Mouse (Mus musculus) liver (tissue): ENCODE data around the gene Trim62.
A peak's percentile ranks its signal among the peaks of the same experiment; 100 is the strongest.

Experiments used
- DNase-seq: peaks from one replicate; pipeline ENCODE4 v3.0.0-alpha.2; 2020; ENCODE audit warnings: mixed read lengths

Gene Trim62

DNA sequence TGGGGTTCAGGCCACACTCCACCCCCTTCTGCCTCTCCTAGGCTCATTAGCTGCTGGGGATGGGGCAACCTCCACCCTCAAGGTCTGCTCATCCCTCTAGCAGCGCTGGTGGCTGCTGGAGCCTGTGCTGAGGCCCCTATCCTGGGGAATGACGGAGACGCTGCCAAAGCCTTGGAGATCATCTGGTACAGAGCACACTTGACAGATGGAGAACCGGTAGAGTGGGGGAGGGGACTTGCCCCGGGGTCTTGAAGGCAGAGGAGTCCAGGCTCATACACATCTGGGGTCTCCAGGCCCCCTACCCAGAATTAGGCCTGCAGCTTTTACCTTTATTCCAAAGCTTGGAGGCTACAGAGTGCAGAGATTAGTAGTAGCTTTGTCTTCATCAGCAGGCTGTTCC lies 3.2 kb downstream of the Trim62 start:
- no peak for DNase-seq

DNA sequence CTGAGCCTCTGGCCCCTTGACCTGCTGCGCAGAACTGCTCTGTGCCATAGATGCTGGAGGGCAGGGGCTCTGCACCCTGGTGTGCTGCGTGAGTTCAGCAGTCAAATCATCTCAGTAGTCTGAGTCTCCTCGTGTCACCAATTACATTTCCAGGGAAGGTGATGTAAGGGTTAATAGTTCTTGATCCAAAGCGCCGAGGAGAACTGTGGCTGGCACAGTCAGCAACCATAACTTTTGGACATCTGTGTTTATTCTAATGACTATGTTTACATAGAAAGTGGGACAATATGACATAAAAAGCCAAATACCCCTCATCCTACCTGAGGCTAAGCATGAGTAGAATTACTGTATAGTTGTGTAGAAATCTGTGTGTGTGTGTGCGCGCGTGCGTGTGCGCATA lies 3.6 kb downstream of the Trim62 start:
- no peak for DNase-seq

DNA sequence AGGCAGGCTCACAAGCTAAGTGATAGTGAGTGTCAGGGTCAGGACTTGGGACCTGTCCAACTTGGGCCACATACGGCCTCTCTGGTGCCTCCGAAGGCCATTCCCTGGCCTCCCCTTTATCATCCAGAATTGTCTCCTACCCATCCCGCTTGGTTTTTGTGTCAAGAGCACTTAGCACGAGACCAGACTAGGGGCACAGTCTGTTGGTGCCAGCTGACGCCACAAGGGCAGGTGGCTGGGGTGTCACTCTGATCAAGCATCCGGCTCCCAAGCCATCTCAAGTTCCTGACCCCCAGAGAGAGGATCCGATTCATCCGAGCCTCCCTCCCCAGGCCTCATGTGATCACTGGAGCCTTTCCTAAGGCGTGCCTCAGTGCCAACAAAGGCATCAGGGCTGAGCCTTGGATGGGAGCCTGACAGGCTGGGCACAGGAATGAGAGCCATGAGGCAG lies 4.3 kb downstream of the Trim62 start:
- DNase-seq, result no peak

DNA sequence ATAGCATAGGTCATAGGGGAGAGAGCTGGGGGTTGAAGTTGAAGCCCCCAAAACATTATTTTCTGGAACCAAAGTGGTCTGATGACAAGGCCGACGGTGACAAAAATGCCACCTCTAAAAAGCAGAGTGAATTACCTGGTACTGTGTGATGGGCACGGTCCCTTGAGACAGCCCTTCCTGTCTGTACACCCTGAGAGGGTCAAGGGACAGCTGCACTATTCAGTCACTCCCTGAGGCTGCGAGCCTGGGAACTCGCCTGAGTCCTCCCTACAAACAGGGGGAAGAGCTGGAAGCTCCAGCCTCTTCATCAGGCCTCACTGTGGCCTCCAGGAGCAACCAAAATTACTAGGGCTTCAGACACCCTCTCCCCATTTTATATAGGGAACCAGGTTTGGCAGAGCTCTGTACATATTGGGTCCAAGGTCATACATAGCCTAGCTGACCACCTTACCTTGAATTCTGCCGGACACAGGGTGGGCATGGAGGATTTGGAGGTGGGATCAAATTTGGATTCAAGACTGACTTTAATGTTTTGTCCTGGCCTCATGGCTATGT lies 5.1 kb downstream of the Trim62 start:
- no peak for DNase-seq

DNA sequence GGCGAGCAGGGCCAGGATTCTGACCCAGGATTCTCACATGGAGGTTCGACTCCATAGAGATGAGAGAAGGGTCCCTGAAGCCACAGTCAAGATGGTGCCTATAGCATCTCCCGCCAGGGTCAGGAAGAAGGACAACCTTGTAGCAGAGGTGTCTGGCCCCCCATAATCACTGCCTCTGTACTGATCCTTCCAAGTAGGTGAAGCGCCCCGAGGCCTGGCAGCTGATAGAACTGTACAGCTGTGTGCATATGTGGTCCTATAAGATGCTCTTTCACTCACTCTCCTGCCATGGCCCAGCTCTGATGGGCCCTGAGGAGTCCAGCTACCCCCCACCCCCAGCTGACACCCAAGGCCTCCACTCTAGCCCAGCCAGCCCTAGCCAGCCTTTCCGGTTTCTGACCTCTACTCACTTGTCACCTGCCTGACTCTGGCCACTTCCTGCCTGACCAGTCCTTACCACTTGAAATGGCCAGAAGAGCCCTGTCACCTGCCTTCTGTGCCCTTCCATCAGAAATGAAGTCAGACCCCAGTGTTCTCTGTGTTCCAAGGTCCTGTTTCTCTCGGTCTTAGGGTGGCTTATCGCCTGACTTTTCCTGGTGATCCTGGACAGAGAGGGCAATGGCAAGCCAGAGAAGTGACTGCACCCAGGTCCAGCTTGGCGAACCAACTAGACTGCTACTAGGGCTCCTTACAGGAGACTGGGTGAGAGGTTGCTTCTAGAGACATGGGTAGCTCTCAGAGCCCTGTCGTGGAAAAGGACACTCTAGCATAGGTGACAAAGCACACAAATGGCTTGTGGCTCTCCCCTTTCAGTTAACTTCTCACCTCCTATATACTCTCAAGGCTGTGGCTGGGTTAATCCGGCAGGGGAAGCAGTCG lies 6.6 kb downstream of the Trim62 start:
- DNase-seq, result no peak

DNA sequence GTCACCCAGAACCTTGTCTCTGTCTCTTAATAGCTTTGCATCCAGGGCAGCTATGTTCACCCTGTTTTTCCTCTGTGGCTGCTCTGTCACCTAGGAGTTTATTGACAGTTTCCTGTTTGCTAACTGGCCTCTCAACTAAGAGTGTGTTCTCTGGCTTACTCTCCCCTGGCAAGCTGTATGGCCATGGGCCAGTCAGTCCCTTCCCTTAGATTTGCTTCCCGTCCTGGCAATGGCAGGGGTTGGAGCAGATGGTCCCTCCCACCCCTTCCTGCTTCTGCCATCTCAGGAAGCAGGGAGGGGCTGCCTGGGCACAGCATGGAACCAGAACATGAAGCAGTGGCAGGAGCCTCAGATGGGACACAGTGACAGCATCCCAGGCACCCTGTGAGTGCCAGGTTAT lies 7.8 kb downstream of the Trim62 start:
- no peak for DNase-seq

DNA sequence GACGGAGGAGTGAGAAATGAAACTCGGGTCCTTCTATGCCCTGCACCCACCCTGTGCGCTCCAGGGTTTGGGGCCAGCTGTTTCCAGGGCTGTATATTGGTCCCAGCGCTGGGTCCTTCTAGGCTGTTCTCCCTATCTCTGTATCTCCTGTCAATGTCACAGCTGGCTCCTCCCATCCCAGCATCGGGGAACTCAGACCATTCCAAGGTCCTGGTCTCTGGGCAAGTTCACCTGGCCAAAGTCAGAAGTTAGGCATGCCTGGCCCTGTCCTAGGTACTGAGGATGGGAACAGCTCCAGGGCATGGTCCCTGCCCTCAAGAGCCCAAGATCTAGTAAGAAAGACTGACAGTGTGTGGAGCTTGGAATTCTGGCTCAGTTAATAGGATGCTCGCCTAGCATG lies 8.4 kb downstream of the Trim62 start:
- DNase-seq, result no peak

DNA sequence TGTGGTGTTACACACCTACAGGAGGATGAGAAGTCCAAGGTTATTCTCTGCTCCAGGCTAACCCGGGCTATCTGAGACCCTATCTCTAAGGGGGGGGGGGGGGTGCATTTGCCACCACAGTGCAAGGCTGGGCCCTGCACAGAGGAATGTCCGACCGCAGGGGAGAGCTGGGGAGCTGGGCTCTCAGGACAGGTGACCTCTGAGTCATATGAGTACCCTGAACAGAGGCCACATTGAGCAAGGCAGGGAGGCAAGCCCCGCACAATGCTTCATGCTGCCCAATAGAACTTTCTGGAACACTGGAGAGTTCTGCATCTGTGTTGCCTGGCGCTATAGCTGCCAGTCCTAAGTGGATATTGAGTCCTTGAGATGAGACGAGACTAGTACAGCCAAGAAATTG lies 8.8 kb downstream of the Trim62 start:
- no peak for DNase-seq

DNA sequence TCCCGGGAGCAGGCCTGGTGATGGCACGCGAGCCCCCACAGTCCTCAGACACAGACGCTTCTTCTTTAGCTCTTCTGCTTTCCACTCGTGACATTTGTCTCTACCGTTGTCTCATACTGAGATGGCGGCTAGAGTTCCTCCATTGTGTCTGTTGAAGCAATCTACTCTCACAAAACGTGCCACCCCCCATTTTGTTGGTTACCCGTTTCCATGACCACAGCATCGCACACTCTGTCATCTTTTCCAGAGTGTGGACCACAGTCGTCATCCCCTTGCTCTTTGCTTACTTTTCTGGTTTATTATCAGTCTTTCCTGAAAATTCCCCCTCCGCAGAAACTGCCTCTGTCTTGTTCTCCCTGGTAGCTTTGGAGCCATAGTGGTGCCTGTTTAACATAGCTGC lies 10.7 kb downstream of the Trim62 start:
- DNase-seq, result no peak

DNA sequence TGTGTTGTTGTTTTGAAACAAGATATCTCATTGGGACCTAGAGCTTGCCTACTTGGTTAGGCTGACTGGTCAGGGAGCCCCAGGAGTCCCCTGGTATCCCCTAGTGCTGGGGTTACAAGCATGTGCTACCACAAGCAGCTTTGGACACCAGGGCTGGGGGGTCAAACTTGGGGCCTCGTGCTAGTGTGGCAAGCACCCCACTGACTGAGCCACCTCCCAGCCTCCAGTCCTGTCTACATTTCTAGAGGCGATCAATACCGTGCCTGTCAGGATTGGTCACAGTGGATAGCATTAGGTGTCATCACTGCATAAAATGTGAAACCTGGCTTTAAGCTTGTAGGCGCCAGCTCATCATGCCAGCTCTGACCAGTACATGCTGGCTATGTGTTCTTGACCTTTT lies 12.5 kb downstream of the Trim62 start:
- no peak for DNase-seq

DNA sequence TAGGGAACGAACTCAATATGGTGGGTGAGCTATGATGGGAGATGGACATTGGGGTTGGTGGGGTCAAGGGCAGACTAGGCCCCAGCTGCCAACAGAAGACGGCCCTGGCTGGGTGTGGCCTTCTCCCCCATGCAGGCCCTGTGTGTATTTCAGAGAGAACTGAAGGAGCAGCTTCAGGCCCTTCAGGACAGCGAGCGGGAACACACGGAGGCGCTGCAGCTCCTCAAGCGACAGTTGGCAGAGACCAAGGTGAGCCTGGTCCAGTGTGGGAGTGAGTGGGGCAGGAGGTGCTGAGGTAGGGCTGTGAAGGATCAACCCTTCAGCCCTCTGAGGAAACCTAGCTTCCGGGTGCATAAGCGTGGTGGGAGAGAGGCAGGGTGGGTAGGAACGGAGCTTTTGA lies 13.3 kb downstream of the Trim62 start:
- DNase-seq, result no peak

DNA sequence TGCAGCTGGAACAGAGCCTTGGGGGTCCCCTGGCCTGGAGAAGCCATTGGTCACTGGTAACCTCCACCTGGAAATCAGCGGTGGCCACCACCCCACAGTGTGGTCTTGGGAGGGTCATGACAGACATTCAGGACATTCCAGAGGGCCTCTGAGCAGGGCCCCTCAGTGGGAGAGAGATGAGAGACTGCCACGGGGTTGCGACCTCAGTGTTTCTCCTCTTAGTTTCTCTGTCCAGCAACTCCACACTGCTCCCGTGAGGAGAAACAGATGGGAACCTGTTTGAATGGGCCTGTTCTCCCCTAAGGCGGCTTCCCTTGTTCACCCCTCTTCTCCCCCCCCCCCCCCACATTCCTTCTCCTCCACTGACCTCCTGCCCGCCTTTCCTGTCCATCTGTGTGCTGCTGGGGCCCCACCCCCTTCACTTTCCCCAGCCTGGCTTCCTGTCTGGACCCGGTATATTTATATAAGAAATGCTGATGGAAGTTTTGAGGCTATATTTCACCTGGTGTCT lies 14.6 kb downstream of the Trim62 start:
- peak; percentile 30 for DNase-seq

DNA sequence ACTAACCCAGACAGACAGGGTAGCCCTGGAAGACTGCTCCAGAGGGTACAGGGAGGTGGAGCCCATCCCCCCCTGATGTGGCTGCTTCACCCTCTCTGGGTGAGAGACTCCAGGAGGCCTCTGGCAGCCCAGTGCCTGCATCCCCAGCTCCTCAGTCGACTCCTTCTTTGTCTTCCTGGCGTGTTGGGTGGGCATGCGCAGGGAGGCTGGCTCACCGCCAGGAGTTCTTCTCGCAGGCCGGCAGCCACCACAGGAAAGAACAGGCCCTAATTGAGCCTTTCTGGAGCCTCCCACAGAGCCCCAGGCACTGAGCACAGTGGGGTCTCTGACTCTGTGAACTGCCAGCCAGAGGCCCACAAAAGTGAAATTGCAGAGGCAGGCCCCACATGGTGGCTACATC lies 16.0 kb downstream of the Trim62 start:
- peak; percentile 68 for DNase-seq

DNA sequence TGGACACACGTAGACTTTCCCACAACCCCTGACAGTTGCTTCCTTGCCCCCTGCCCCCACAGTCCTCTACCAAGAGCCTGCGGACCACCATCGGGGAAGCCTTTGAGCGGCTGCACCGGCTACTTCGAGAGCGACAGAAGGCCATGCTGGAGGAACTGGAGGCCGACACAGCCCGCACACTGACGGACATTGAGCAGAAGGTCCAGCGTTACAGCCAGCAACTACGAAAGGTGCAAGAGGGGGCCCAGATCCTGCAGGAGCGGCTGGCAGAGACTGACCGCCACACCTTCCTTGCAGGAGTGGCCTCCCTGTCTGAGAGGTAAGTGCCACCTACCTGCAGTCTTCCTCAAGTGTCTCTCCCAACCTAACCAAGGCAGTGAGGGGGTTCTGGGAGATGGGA lies 17.1 kb downstream of the Trim62 start:
- DNase-seq, result no peak

DNA sequence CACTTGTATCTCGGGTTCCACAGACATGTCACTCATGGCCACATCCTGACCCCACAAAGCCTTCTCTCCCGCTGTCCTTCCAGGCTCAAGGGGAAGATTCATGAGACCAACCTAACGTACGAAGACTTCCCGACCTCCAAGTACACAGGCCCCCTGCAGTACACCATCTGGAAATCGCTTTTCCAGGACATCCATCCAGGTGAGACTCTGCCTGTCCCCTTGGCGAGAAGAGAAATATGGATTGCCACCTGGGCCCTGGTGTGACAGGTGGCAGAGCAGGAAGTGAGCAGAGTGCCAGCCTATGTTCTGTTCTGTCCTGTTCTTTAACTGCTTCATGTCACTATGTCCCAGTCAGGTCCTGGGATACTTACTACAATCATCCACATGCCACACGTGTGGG lies 19.0 kb downstream of the Trim62 start:
- DNase-seq, result no peak

DNA sequence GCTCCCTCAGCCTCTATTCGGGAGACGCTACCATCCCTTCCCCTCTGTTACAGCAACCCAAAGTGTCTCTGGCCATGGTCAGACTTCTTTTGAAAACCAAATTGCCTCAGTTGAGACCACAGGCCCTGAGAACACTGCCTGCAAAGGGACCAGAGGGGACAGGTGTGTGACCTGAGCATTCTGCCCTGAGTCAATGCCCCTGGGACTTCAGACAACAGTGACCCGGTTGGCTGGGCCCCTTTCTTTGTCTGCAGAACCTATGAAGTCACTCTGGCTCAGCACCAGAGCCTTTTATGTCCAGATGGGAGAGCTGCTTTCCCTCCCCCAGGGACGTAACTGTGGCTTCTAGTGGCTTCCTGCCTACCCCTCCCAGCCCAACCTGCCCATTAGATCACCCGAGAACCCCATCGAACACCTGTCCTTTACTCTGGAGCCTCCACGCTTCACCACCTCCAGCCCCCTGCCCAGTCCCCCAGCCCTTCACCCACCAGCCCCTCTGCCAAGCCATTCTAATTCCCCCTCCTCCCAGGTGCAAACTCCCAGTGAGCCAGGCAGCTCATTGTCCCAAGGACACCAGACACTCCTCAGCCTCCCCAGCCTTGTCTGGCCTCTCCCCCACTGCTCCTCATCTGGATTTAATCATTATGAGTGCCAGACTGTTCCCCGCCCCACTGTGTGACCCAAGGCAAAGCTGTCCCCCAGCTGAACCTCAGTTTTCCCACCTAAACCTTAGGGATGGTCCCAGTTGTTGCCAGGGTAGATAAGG lies 20.8 kb downstream of the Trim62 start:
- no peak for DNase-seq

DNA sequence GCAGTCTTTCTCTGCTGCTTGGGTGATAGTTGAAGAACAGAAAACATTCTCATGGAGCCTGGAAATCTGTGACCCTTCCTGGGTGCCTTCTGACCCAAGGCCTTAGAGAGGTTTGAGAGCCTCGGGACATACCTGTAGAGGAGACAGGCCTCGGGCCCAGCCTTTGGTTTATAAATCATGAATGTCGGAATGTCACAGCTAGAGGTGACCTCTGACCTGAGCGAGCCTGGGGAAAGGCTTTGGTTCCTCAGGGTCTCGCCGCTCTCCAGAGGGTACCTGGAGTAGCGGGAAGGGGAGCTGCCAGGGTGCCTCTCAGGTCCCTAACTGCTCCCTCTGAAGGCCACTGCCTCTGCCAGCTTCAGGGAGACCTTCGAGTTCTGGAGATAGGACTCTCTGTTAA lies 21.9 kb downstream of the Trim62 start:
- no peak for DNase-seq

DNA sequence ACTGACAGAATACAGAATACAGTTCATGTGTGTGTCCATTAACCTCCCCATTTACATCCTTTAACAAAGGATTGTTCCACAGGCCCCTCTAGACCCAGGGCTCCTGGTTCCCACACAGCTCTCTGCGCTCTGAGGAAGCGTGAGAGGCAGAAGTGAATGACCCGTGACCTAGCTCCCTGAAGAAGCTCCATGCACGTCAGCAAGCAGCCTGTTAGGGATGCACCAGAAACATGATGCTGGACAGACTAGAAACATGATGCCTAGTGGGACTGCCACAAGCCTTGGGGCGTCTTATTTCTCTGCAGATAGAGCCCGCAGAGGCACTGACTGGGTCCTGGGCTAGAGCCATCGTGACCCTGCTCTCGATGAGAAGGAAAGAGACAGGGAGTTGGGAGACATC lies 23.4 kb downstream of the Trim62 start:
- no peak for DNase-seq

DNA sequence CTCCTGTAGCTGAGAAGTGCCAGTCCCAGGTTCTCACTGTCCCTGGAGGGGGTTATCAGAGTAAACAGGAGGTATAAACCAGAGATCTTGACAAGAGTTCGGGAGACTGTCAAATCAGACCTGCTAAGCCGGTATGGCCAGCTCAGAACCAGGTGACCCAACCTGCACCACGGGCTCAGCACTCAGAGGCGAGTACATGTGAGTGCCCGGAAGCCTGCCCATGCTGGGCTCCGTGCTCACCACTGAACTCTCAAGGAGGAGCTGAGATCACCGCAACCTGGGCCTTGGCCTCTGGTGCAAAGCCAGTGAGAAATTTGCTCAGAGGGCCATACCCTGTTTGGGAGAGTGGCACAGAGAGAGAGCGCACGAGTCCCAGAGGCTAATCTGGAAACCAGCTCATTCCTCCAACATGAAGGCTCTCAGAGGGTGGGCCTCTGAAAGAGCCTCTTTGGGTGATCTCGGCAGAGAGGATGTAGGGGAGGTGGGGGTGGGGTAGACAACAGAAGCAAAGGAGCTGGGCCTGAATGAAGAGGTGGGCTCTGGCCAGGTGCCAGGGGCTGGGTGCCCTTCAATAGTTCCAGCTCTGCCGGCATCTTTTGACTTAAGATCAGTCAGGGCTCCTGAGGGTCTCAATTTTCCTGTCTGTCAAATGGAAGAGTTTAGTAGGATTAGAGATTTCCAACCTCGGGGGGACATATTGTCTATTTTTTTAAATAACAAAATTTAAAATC lies 24.0 kb downstream of the Trim62 start:
- no peak for DNase-seq

DNA sequence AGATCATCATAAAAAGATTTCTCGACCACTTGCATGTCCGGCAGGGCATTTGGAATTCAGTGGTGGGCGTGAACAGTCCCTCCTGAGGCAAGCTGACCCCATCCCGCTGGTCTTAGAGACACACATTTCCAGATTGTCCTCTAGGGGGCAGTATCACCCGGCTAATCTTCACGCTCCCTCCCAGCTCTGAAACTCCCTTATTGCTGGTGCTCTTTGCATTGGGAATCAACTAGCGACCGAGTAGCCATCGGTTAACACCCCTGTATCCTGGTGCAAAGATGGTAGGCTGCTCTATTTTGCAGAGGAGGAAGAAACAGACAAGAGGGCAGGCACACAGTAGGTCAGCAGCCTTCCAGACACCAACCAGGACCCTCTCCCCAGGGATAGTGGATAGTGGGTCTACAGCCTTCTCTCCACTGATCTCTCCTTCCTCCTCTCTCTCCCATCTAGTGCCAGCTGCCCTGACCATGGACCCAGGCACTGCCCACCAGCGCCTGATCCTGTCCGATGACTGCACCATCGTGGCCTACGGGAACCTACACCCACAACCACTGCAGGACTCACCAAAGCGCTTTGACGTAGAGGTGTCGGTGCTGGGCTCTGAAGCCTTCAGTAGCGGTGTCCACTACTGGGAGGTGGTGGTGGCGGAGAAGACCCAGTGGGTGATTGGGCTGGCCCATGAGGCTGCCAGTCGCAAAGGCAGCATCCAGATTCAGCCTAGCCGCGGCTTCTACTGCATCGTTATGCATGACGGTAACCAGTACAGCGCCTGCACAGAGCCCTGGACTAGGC lies 25.4 kb downstream of the Trim62 start:
- DNase-seq, result peak; percentile 27

DNA sequence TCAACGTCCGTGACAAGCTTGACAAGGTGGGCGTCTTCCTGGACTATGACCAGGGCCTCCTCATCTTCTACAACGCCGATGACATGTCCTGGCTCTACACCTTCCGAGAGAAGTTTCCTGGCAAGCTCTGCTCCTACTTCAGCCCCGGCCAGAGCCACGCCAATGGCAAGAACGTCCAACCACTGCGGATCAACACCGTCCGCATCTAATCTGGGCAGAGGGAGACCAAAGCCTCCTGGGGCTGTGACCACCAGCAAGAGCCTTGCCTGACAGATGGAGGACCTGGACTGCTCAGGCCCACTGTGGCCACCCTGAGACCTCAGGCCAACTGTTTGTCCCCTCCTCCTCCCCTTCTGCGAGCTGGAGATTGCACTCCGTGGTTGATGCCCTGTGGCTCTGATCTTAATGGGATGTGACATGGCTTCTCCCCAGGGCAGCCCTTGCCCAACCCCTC lies 26.0 kb downstream of the Trim62 start:
- no peak for DNase-seq
